Mouse (Mus musculus): ENCODE measurements around the gene Gm8764. TPM values are rescaled to one million over a fixed set of nuclear protein-coding genes. Genes with fewer than 3 reads are reported as not detected.
"Not testable (repeated sequence)": the region's sequence is repeated elsewhere in the genome, so short reads cannot be mapped to it uniquely, and the experiment has no call there.

Gene Gm8764
- not detected for total RNA-seq (2021)
- long read RNA-seq, experiment 1: 0 reads
- long read RNA-seq, experiment 2: 0 reads

DNA sequence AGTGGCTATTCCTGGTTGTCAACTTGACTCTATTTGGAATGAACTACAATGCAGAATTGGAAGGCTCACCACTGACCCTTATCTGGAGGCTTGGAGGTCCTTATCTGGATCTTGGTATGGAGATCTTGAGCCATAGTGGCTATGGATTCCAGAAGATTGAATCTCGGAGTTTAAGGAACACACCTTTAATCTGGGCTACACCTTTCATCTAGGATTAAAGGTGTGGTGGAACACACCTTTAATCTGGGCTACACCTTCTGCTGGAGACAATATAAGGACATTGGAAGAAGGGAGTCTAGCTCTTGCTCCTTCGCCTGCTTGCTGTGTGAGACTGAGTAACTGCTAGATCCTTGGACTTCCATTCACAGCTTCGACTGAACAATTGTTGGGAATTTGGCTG is at the start of gene Gm8764:
Gene Gm8764, plus strand, starts transcription at position 301 of the 400 bp plus-strand sequence.
- not testable (repeated sequence) for DNase-seq (ENCODE audit: low spot score in 2 of 2)

GRCm38 (mm10) chr10:104110044-104110443 is 49.8 kb upstream of the Gm8764 start:
- no peak for DNase-seq (ENCODE audit: low spot score in 2 of 2)

DNA sequence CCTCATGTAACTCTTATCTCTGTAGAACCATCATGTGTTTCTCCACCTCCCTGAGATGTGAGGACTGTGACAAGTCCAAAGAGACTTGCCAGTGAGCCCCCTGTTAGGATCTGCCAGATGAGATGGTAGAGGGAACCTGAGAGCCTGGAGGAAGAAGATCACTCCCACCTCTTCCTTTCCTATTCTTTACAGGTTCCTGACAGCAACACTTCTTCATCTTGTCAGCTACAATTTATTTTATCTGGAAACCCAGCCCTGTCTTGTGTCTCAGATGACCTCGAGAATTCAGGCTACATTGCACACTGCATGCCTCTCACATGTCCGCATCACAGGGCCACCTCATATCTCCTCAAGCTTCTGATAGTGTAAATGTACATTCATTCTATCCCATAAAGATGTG is 41.5 kb upstream of the Gm8764 start:
- DNase-seq (ENCODE audit: low spot score in 2 of 2): no peak

- DNase-seq (ENCODE audit: low spot score in 2 of 2): not testable (repeated sequence)
These were observed 17.1 kb upstream of the Gm8764 start, which contains the start of gene Gm21293 for GRCm38 (mm10) chr10:104142687-104143086. TSS of gene Gm21293 (plus strand) at chr10:104142987.

GRCm38 (mm10) chr10:104151197-104151596 is 8.6 kb upstream of the Gm8764 start, which contains the start of gene Gm6763:
TSS of gene Gm6763 (plus strand) at chr10:104151497.
- DNase-seq (ENCODE audit: low spot score in 2 of 2): not testable (repeated sequence)

DNA sequence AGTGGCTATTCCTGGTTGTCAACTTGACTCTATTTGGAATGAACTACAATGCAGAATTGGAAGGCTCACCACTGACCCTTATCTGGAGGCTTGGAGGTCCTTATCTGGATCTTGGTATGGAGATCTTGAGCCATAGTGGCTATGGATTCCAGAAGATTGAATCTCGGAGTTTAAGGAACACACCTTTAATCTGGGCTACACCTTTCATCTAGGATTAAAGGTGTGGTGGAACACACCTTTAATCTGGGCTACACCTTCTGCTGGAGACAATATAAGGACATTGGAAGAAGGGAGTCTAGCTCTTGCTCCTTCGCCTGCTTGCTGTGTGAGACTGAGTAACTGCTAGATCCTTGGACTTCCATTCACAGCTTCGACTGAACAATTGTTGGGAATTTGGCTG is 8.4 kb downstream of the Gm8764 start, which contains the start of gene Gm21304:
Gene Gm21304, plus strand, starts transcription at position 301 of the 400 bp plus-strand sequence.
- DNase-seq (ENCODE audit: low spot score in 2 of 2): not testable (repeated sequence)

- DNase-seq (ENCODE audit: low spot score in 2 of 2): not testable (repeated sequence)
These were observed 16.9 kb downstream of the Gm8764 start, which contains the start of gene Gm21312 for GRCm38 (mm10) chr10:104176724-104177123. TSS of gene Gm21312 (plus strand) at chr10:104177024.

- not testable (repeated sequence) for DNase-seq (ENCODE audit: low spot score in 2 of 2)
These were observed 25.4 kb downstream of the Gm8764 start, which contains the start of gene Gm20765 for GRCm38 (mm10) chr10:104185233-104185632. TSS of gene Gm20765 (plus strand) at chr10:104185533.

DNA sequence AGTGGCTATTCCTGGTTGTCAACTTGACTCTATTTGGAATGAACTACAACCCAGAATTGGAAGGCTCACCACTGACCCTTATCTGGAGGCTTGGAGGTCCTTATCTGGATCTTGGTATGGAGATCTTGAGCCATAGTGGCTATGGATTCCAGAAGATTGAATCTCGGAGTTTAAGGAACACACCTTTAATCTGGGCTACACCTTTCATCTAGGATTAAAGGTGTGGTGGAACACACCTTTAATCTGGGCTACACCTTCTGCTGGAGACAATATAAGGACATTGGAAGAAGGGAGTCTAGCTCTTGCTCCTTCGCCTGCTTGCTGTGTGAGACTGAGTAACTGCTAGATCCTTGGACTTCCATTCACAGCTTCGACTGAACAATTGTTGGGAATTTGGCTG is 33.9 kb downstream of the Gm8764 start, which contains the start of gene Gm4340:
Gene Gm4340, plus strand, starts transcription at position 301 of the 400 bp plus-strand sequence.
- not testable (repeated sequence) for DNase-seq (ENCODE audit: low spot score in 2 of 2)

DNA sequence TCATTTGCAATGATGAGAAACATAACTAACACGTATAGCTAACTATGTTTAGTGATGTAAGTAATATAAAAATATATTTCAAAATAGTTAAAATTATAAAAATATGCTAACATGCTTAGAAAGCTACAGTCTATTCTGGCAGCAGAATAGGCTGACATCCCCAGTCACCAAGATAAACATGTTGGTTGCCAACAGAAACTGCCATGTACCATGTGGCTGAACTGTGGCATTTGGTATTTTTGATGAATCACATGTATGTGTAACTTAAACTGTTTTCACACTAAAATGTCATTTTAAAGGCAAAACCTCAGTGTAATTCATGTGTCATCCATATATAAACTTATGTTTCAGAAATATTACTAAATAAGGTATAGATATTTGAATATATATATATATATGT is 49.8 kb downstream of the Gm8764 start:
- DNase-seq (ENCODE audit: low spot score in 2 of 2): no peak

DNA sequence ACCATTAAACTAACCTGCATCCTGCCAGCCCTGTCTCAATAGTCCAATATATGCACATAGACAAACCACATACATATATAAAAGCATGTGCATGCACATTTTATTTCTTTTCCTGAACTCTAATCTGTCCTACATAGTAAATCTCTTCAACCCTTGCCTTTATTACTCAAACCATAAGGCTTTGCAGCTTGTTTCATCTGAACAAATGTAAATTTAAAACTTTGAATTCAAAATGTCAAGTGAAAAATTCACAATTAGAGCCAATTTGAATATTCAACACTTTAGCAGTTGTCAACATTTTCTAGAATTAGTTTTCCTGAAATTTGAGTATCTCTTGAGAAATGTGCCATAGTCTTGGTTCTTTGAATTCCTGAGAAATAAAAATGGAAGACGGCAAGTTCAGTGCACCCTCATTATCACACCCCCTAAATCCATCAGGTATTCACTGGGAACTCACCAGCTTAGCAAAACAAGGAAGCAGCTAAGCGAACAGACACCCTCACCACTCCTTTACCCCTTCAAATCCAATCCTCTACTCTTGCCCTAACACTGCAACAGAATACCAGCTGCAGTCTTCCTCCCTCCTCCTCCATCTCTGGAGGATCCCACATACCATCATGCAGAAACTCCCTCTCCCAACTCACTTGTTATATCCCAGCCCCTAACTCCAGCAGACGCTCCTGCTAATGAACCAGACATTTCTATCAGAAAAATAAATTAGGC is 50.6 kb downstream of the Gm8764 start:
- no peak for DNase-seq (ENCODE audit: low spot score in 2 of 2)

Other genes starting within 250 kb of the Gm8764 start
- gene Gm21293, start 17.0 kb upstream of the Gm8764 start, total RNA-seq (2021): not detected
- gene Gm6763, start 8.5 kb upstream of the Gm8764 start, total RNA-seq (2021): not detected
- gene Gm21304, start 8.5 kb downstream of the Gm8764 start, total RNA-seq (2021): not detected
- not detected for gene Gm21312, start 17.0 kb downstream of the Gm8764 start, total RNA-seq (2021)
- not detected for gene Gm20765, start 25.5 kb downstream of the Gm8764 start, total RNA-seq (2021)
- gene Gm4340, start 34.0 kb downstream of the Gm8764 start, total RNA-seq (2021): not detected